Mouse (Mus musculus): ENCODE data around the gene Tbcd. TPM values are rescaled to one million over a fixed set of nuclear protein-coding genes. Genes with fewer than 3 reads are reported as not detected.
A peak's percentile ranks its signal among the peaks of the same experiment; 100 is the strongest.

Gene Tbcd
- total RNA-seq, 1 experiment = 68.6 TPM

GRCm38 (mm10) chr11:121615961-121616485, 164.3 kb downstream of the Tbcd start:
- Histone ChIP-seq H3K27ac (ENCODE audit: insufficient read depth, low read depth, low read length, poor library complexity, severe bottlenecking) (no peak overlapping the region), H3K9ac (ENCODE audit: insufficient read depth, low read depth, low read length, poor library complexity, severe bottlenecking) (no peak overlapping the region), H3K9me3 (ENCODE audit: control insufficient read depth, insufficient read depth, low read depth, low read length) (no peaks in the 10 kb centered on the region), H3K4me1 (ENCODE audit: control insufficient read depth in 2 of 2, insufficient read depth in 2 of 2, low read length in 2 of 2, poor library complexity in 1 of 2) (no peaks in the 10 kb centered on the region), H3K4me3 (ENCODE audit: insufficient read depth in 1 of 2, low read depth in 1 of 2, low read length in 2 of 2, poor library complexity in 1 of 2, severe bottlenecking in 1 of 2) (no peak overlapping the region), H3K36me3 (ENCODE audit: control insufficient read depth, insufficient read depth, low read length, poor library complexity, severe bottlenecking) (peaks cover 50% of the 10 kb centered on the region)
- in situ Hi-C loops (cut with MboI; ENCODE audit: low sequenced_read_pairs in 2 of 2, unreplicated experiment in 2 of 2) = no loop called here
- TF ChIP-seq CHD2 (IDR thresholded peaks at IDR 0.05; ENCODE audit: low read depth, low read length) = no peak
- TF ChIP-seq MAFK (IDR thresholded peaks at IDR 0.05; ENCODE audit: insufficient read depth, low read depth, low read length) = no peak
- DNase-seq (ENCODE audit: low read depth, low spot score) = no peak

DNA sequence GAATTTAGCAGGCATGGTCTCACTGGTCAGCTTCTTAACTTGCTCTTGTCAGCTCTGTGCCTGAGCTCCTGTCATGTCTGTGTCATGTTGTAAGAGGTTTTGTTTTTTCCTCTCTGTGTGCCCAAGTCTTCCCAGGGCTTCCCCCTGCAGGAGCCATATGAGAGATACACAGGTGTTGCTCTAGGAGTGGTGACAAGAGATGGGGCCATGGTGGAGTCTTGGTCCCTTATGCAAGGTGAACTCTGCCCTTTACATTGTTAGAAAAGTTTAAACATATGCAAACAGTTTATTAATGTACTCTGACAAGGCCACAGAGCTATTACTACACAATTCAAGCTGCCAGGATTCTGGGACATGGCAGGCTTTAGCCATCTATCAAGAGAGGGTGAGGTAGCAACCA, 164.8 kb downstream of the Tbcd start:
- Histone ChIP-seq H3K4me1 (ENCODE audit: control insufficient read depth in 2 of 2, insufficient read depth in 2 of 2, low read length in 2 of 2, poor library complexity in 1 of 2) (no peaks in the 10 kb centered on the region), H3K9me3 (ENCODE audit: control insufficient read depth, insufficient read depth, low read depth, low read length) (no peaks in the 10 kb centered on the region), H3K27ac (ENCODE audit: insufficient read depth, low read depth, low read length, poor library complexity, severe bottlenecking) (no peak overlapping the region), H3K9ac (ENCODE audit: insufficient read depth, low read depth, low read length, poor library complexity, severe bottlenecking) (no peak overlapping the region), H3K4me3 (ENCODE audit: insufficient read depth in 1 of 2, low read depth in 1 of 2, low read length in 2 of 2, poor library complexity in 1 of 2, severe bottlenecking in 1 of 2) (no peak overlapping the region), H3K36me3 (ENCODE audit: control insufficient read depth, insufficient read depth, low read length, poor library complexity, severe bottlenecking) (peaks cover 50% of the 10 kb centered on the region)
- in situ Hi-C loops (cut with MboI; ENCODE audit: low sequenced_read_pairs in 2 of 2, unreplicated experiment in 2 of 2) = no loop called here
- DNase-seq (ENCODE audit: low read depth, low spot score) = no peak
- TF ChIP-seq MAFK (IDR thresholded peaks at IDR 0.05; ENCODE audit: insufficient read depth, low read depth, low read length) (no peak), CHD2 (IDR thresholded peaks at IDR 0.05; ENCODE audit: low read depth, low read length) (no peak), ZC3H11A (IDR thresholded peaks at IDR 0.05; ENCODE audit: borderline replicate concordance, low read depth, low read length) (no peak)

DNA sequence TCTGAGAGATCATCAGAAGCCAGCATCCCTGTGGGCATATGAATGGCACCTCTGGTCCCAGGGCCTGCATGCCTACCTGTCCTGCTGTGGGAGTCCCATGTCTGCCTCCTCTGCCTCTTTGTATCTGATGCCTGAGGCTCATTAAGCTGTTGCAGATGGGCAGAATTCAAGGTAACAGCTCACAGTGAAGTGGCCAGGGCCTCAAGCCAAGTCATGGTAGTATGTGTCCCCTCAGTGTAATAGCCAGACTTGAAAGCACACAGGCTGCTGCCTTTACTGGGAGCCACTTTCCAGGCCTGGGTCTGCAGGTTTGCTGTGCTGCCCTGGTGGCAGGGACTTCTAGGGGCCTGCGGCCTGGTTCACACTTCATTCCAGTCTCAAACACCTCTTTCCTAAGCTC, 165.6 kb downstream of the Tbcd start:
- Histone ChIP-seq H3K9ac (ENCODE audit: insufficient read depth, low read depth, low read length, poor library complexity, severe bottlenecking) (no peak overlapping the region), H3K9me3 (ENCODE audit: control insufficient read depth, insufficient read depth, low read depth, low read length) (no peaks in the 10 kb centered on the region), H3K36me3 (ENCODE audit: control insufficient read depth, insufficient read depth, low read length, poor library complexity, severe bottlenecking) (peaks cover 57% of the 10 kb centered on the region), H3K4me3 (ENCODE audit: insufficient read depth in 1 of 2, low read depth in 1 of 2, low read length in 2 of 2, poor library complexity in 1 of 2, severe bottlenecking in 1 of 2) (no peak overlapping the region), H3K4me1 (ENCODE audit: control insufficient read depth in 2 of 2, insufficient read depth in 2 of 2, low read length in 2 of 2, poor library complexity in 1 of 2) (no peaks in the 10 kb centered on the region), H3K27ac (ENCODE audit: insufficient read depth, low read depth, low read length, poor library complexity, severe bottlenecking) (no peak overlapping the region)
- no peak for DNase-seq (ENCODE audit: low read depth, low spot score)
- no peak for TF ChIP-seq CHD2 (IDR thresholded peaks at IDR 0.05; ENCODE audit: low read depth, low read length)
- TF ChIP-seq ZNF384 (IDR thresholded peaks at IDR 0.05; ENCODE audit: low read depth, low read length) = no peak
- TF ChIP-seq MAFK (IDR thresholded peaks at IDR 0.05; ENCODE audit: insufficient read depth, low read depth, low read length) = no peak
- TF ChIP-seq ZC3H11A (IDR thresholded peaks at IDR 0.05; ENCODE audit: borderline replicate concordance, low read depth, low read length) = no peak
- TF ChIP-seq HCFC1 (IDR thresholded peaks at IDR 0.05; ENCODE audit: borderline replicate concordance, insufficient read depth, low read length) = no peak
- in situ Hi-C loops (cut with MboI; ENCODE audit: low sequenced_read_pairs in 2 of 2, unreplicated experiment in 2 of 2) = no loop called here

GRCm38 (mm10) chr11:121625007-121625406, 173.3 kb downstream of the Tbcd start:
- in situ Hi-C loops (cut with MboI; ENCODE audit: low sequenced_read_pairs in 2 of 2, unreplicated experiment in 2 of 2) = no loop called here
- no peak overlapping the region for H3K9ac ChIP-seq (ENCODE audit: insufficient read depth, low read depth, low read length, poor library complexity, severe bottlenecking)
- no peak overlapping the region for H3K4me3 ChIP-seq (ENCODE audit: insufficient read depth in 1 of 2, low read depth in 1 of 2, low read length in 2 of 2, poor library complexity in 1 of 2, severe bottlenecking in 1 of 2)
- H3K4me1 ChIP-seq (ENCODE audit: control insufficient read depth in 2 of 2, insufficient read depth in 2 of 2, low read length in 2 of 2, poor library complexity in 1 of 2) = no peaks in the 10 kb centered on the region
- no peaks in the 10 kb centered on the region for H3K9me3 ChIP-seq (ENCODE audit: control insufficient read depth, insufficient read depth, low read depth, low read length)
- TF ChIP-seq ZNF384 (IDR thresholded peaks at IDR 0.05; ENCODE audit: low read depth, low read length) (no peak), MAFK (IDR thresholded peaks at IDR 0.05; ENCODE audit: insufficient read depth, low read depth, low read length) (peak; percentile 54; the same call in 1 of the 2 replicates), HCFC1 (IDR thresholded peaks at IDR 0.05; ENCODE audit: borderline replicate concordance, insufficient read depth, low read length) (no peak)
- H3K36me3 ChIP-seq (ENCODE audit: control insufficient read depth, insufficient read depth, low read length, poor library complexity, severe bottlenecking) = peaks cover 54% of the 10 kb centered on the region
- no peak for DNase-seq (ENCODE audit: low read depth, low spot score)
- H3K27ac ChIP-seq (ENCODE audit: insufficient read depth, low read depth, low read length, poor library complexity, severe bottlenecking) = no peak overlapping the region

DNA sequence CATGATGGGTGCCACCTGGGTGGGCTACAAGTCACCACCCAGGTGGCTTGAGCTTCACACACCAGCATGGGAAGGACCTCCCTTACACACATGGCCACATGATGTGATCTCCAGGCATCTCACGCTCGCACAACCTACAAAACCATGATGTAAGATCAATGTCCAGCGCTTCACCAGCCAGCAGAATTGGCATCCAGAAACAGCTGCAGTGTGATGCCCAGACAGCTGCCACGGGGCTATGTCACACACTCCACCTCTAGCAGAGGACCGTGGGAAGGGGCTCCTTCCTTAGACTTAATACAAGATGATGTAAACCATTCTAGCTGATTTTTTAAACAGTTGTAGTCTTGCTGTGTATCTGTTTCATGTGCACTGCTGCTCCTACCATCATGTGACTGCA, 175.8 kb downstream of the Tbcd start:
- no peak overlapping the region for H3K4me3 ChIP-seq (ENCODE audit: insufficient read depth in 1 of 2, low read depth in 1 of 2, low read length in 2 of 2, poor library complexity in 1 of 2, severe bottlenecking in 1 of 2)
- peaks cover 42% of the 10 kb centered on the region for H3K36me3 ChIP-seq (ENCODE audit: control insufficient read depth, insufficient read depth, low read length, poor library complexity, severe bottlenecking)
- no peak overlapping the region for H3K27ac ChIP-seq (ENCODE audit: insufficient read depth, low read depth, low read length, poor library complexity, severe bottlenecking)
- no peaks in the 10 kb centered on the region for H3K4me1 ChIP-seq (ENCODE audit: control insufficient read depth in 2 of 2, insufficient read depth in 2 of 2, low read length in 2 of 2, poor library complexity in 1 of 2)
- no peaks in the 10 kb centered on the region for H3K9me3 ChIP-seq (ENCODE audit: control insufficient read depth, insufficient read depth, low read depth, low read length)
- no peak for DNase-seq (ENCODE audit: low read depth, low spot score)
- no peak for TF ChIP-seq HCFC1 (IDR thresholded peaks at IDR 0.05; ENCODE audit: borderline replicate concordance, insufficient read depth, low read length)
- no peak for TF ChIP-seq CHD2 (IDR thresholded peaks at IDR 0.05; ENCODE audit: low read depth, low read length)
- TF ChIP-seq MAFK (IDR thresholded peaks at IDR 0.05; ENCODE audit: insufficient read depth, low read depth, low read length) = no peak
- TF ChIP-seq ZC3H11A (IDR thresholded peaks at IDR 0.05; ENCODE audit: borderline replicate concordance, low read depth, low read length) = no peak
- no peak for TF ChIP-seq ZNF384 (IDR thresholded peaks at IDR 0.05; ENCODE audit: low read depth, low read length)
- in situ Hi-C loops (cut with MboI; ENCODE audit: low sequenced_read_pairs in 2 of 2, unreplicated experiment in 2 of 2) = no loop called here
- no peak overlapping the region for H3K9ac ChIP-seq (ENCODE audit: insufficient read depth, low read depth, low read length, poor library complexity, severe bottlenecking)

Measured in ES-E14 (cell line).